Mouse (Mus musculus): ENCODE data around the gene Cryzl1. TPM values are rescaled to one million over a fixed set of nuclear protein-coding genes. Genes with fewer than 3 reads are reported as not detected.

The Cryzl1 gene
- polyA plus RNA-seq, 1 experiment from 2014 or later = 93.0 TPM

GRCm38 (mm10) chr16:91736046-91736816 lies 7.5 kb upstream of the Cryzl1 start:
- 78% methylated on average over 7 of the region's 7 CpGs for WGBS
- no peak for ATAC-seq (ENCODE audit: low read depth)
- peaks cover 84% of the 10 kb centered on the region for H3K4me1 ChIP-seq (replicated peaks)
- no peak overlapping the region for H3K4me2 ChIP-seq
- H3K9ac ChIP-seq = no peak overlapping the region
- no peak overlapping the region for H3K27ac ChIP-seq (replicated peaks)
- no peaks in the 10 kb centered on the region for H3K36me3 ChIP-seq
- H3K9me3 ChIP-seq = no peaks in the 10 kb centered on the region
- no peak overlapping the region for H3K4me3 ChIP-seq
- H3K27me3 ChIP-seq = no peaks in the 10 kb centered on the region

- ATAC-seq (ENCODE audit: low read depth) = no peak
- WGBS = 55% methylated on average over 5 of the region's 5 CpGs
- Histone ChIP-seq H3K9ac (no peak overlapping the region), H3K4me2 (no peak overlapping the region), H3K9me3 (no peaks in the 10 kb centered on the region), H3K27me3 (no peaks in the 10 kb centered on the region), H3K36me3 (no peaks in the 10 kb centered on the region), H3K4me3 (no peak overlapping the region), H3K27ac (replicated peaks) (0 out of 2 replicates have a peak overlapping the region, but pooled peaks have one; percentile 33), H3K4me1 (replicated peaks) (peaks cover 73% of the 10 kb centered on the region)
These were observed 6.0 kb upstream of the Cryzl1 start for GRCm38 (mm10) chr16:91734771-91735170.

GRCm38 (mm10) chr16:91732816-91733215 lies 4.0 kb upstream of the Cryzl1 start:
- Histone ChIP-seq H3K27ac (replicated peaks) (no peak overlapping the region), H3K9ac (no peak overlapping the region), H3K4me1 (replicated peaks) (peaks cover 62% of the 10 kb centered on the region), H3K4me3 (no peak overlapping the region), H3K27me3 (no peaks in the 10 kb centered on the region), H3K4me2 (no peak overlapping the region), H3K36me3 (no peaks in the 10 kb centered on the region), H3K9me3 (no peaks in the 10 kb centered on the region)
- WGBS = 77% methylated on average over 2 of the region's 2 CpGs
- ATAC-seq (ENCODE audit: low read depth) = no peak

- Histone ChIP-seq H3K27me3 (no peaks in the 10 kb centered on the region), H3K4me2 (peak overlapping the region; percentile 72), H3K4me1 (replicated peaks) (peaks cover 61% of the 10 kb centered on the region), H3K36me3 (no peaks in the 10 kb centered on the region), H3K27ac (replicated peaks) (peak overlapping the region; percentile 96), H3K4me3 (peak overlapping the region; percentile 96), H3K9me3 (no peaks in the 10 kb centered on the region), H3K9ac (peak overlapping the region; percentile 99)
- WGBS = under 1% methylated on average over 11 of the region's 11 CpGs
- no peak for ATAC-seq (ENCODE audit: low read depth)
These were observed 1.7 kb upstream of the Cryzl1 start for GRCm38 (mm10) chr16:91730446-91730845.

GRCm38 (mm10) chr16:91729821-91730441 lies 1.2 kb upstream of the Cryzl1 start:
- ATAC-seq (ENCODE audit: low read depth) = no peak
- Histone ChIP-seq H3K4me1 (replicated peaks) (peaks cover 56% of the 10 kb centered on the region), H3K4me3 (peak overlapping the region; percentile 96), H3K27ac (replicated peaks) (peak overlapping the region; percentile 96), H3K36me3 (0 out of 2 replicates have a peak, but pooled peaks cover under 1% of the 10 kb centered on the region), H3K9me3 (no peaks in the 10 kb centered on the region), H3K27me3 (no peaks in the 10 kb centered on the region), H3K9ac (peak overlapping the region; percentile 99), H3K4me2 (peak overlapping the region; percentile 72)
- under 1% methylated on average over 39 of the region's 44 CpGs for WGBS

GRCm38 (mm10) chr16:91729066-91729482 lies 299 bp upstream of the Cryzl1 start, which contains the start of gene Itsn1:
TSS of gene Itsn1 (plus strand) at chr16:91729281.
- peaks cover 47% of the 10 kb centered on the region for H3K4me1 ChIP-seq (replicated peaks)
- peak within 1 kb of the TSS; percentile 96 for H3K27ac ChIP-seq (replicated peaks)
- peak within 1 kb of the TSS; percentile 99 for H3K9ac ChIP-seq
- no peaks in the 10 kb centered on the region for H3K27me3 ChIP-seq
- H3K36me3 ChIP-seq = peaks cover 10% of the 10 kb centered on the region; the same call in 1 of the 2 replicates
- no peaks in the 10 kb centered on the region for H3K9me3 ChIP-seq
- ATAC-seq (ENCODE audit: low read depth) = peak; percentile 96
- H3K4me2 ChIP-seq = peak within 1 kb of the TSS; percentile 72
- H3K4me3 ChIP-seq = peak within 1 kb of the TSS; percentile 96
- WGBS = under 1% methylated on average over 28 of the region's 33 CpGs

- 0 out of 2 replicates have a peak overlapping the region, but pooled peaks have one; percentile 96 for H3K27ac ChIP-seq (replicated peaks)
- peaks cover 13% of the 10 kb centered on the region; the same call in 1 of the 2 replicates for H3K36me3 ChIP-seq
- 78% methylated on average over 15 of the region's 15 CpGs for WGBS
These were observed 1.3 kb downstream of the Cryzl1 start for GRCm38 (mm10) chr16:91727433-91727832.

GRCm38 (mm10) chr16:91724247-91724646 lies 4.5 kb downstream of the Cryzl1 start:
- Histone ChIP-seq H3K9ac (no peak overlapping the region), H3K4me1 (replicated peaks) (peaks cover 24% of the 10 kb centered on the region), H3K4me3 (no peak overlapping the region), H3K27ac (replicated peaks) (no peak overlapping the region), H3K36me3 (peaks cover 34% of the 10 kb centered on the region), H3K9me3 (no peaks in the 10 kb centered on the region), H3K27me3 (no peaks in the 10 kb centered on the region), H3K4me2 (no peak overlapping the region)
- no peak for ATAC-seq (ENCODE audit: low read depth)
- WGBS = 45% methylated on average over 3 of the region's 3 CpGs

More at GRCm38 (mm10) chr16:91727433-91727832, 1.3 kb downstream of the Cryzl1 start:
- Histone ChIP-seq H3K4me1 (replicated peaks) (peaks cover 40% of the 10 kb centered on the region), H3K9me3 (no peaks in the 10 kb centered on the region), H3K9ac (peak overlapping the region; percentile 81), H3K4me2 (peak overlapping the region; percentile 68), H3K4me3 (peak overlapping the region; percentile 96), H3K27me3 (no peaks in the 10 kb centered on the region)
- ATAC-seq (ENCODE audit: low read depth) = no peak

- Histone ChIP-seq H3K36me3 (peaks cover 75% of the 10 kb centered on the region), H3K9ac (no peak overlapping the region), H3K4me2 (no peak overlapping the region), H3K27ac (replicated peaks) (no peak overlapping the region), H3K4me1 (replicated peaks) (no peaks in the 10 kb centered on the region), H3K9me3 (no peaks in the 10 kb centered on the region), H3K4me3 (no peak overlapping the region), H3K27me3 (no peaks in the 10 kb centered on the region)
- 89% methylated on average over 4 of the region's 4 CpGs for WGBS
- no peak for ATAC-seq (ENCODE audit: low read depth)
These were observed 11.4 kb downstream of the Cryzl1 start for GRCm38 (mm10) chr16:91717399-91717798.

- Histone ChIP-seq H3K9ac (no peak overlapping the region), H3K27ac (replicated peaks) (no peak overlapping the region), H3K9me3 (no peaks in the 10 kb centered on the region), H3K4me1 (replicated peaks) (no peaks in the 10 kb centered on the region), H3K4me3 (no peak overlapping the region), H3K36me3 (peaks cover 78% of the 10 kb centered on the region), H3K27me3 (no peaks in the 10 kb centered on the region), H3K4me2 (no peak overlapping the region)
- no peak for ATAC-seq (ENCODE audit: low read depth)
- WGBS = 86% methylated on average over 11 of the region's 11 CpGs
These were observed 11.8 kb downstream of the Cryzl1 start for GRCm38 (mm10) chr16:91716927-91717349.

- Histone ChIP-seq H3K4me2 (no peak overlapping the region), H3K9me3 (no peaks in the 10 kb centered on the region), H3K9ac (no peak overlapping the region), H3K36me3 (peaks cover 81% of the 10 kb centered on the region), H3K27ac (replicated peaks) (no peak overlapping the region), H3K4me1 (replicated peaks) (no peaks in the 10 kb centered on the region), H3K27me3 (no peaks in the 10 kb centered on the region), H3K4me3 (no peak overlapping the region)
- no peak for ATAC-seq (ENCODE audit: low read depth)
- 89% methylated on average over 7 of the region's 7 CpGs for WGBS
These were observed 18.5 kb downstream of the Cryzl1 start for GRCm38 (mm10) chr16:91710241-91710640.

- no peak for ATAC-seq (ENCODE audit: low read depth)
- no peak overlapping the region for H3K4me3 ChIP-seq
- peaks cover 79% of the 10 kb centered on the region for H3K36me3 ChIP-seq
- no peak overlapping the region for H3K9ac ChIP-seq
- no peaks in the 10 kb centered on the region for H3K4me1 ChIP-seq (replicated peaks)
- 86% methylated on average over 14 of the region's 14 CpGs for WGBS
- H3K4me2 ChIP-seq = no peak overlapping the region
- H3K27me3 ChIP-seq = no peaks in the 10 kb centered on the region
- no peak overlapping the region for H3K27ac ChIP-seq (replicated peaks)
- no peaks in the 10 kb centered on the region for H3K9me3 ChIP-seq
These were observed 24.0 kb downstream of the Cryzl1 start for GRCm38 (mm10) chr16:91704603-91705340.
